Mouse (Mus musculus): ENCODE measurements at regions not wholly inside any gene's neighbourhood (a gene's known extent, or its start where the extent isn't known, plus 50 kb on each side); places are given as distances from the start of the nearest gene placed in this dataset.

DNA sequence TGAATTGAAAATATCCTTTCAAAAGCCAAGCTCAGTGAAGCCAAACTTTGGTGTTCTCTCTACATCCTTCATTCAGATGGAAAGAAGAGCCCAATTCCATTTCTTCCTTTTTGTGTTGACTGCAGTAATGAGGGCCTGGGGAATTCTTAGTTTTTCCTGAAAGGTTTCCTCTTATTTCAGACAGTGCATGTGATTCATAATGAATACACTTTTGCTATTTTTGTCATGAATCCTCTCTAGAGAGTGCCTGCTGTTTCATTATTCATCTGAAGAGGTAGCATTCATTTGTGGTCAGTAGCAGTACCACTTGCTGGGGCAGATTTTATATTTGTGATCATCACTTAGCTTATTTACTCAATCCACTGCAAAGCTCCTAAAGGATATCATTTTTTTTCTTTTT is 303.0 kb upstream of the Anxa10 start:
- in situ Hi-C loops (cut with MboI; ENCODE audit: low pct_unique_long_range_greater_than_20kb), result no loop called here
- ChIA-PET POLR2A (no interaction called here), CTCF (no interaction called here)
- no peaks in the 10 kb centered on the region for H3K27me3 ChIP-seq
- ATAC-seq, result no peak
- no peak for DNase-seq (ENCODE audit: low read depth, low spot score)
- TF ChIP-seq CTCF (IDR thresholded peaks at IDR 0.05), result no peak

DNA sequence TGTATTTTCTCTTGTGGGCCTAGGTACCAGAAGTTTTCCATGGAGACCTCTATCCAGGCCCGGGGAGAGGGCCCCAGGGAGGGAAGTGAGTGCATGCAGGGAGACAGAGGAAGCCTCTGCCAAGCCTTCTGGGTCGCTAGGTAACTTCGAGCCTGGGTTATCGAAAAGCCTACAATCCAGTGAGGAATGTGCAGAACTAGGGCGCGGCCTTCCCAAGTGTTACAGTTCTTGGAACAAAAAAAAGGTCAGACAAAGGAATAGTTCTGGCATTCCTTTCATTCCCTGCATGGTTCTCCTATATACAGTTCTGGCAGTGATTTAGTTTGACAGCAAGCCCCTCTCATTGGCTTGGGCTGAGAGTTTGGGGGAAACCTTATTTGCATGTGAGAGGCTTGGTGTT is 294.6 kb upstream of the Anxa10 start:
- H3K27me3 ChIP-seq, result no peaks in the 10 kb centered on the region
- POLR2A ChIA-PET, result no interaction called here
- DNase-seq (ENCODE audit: low read depth, low spot score), result no peak
- ATAC-seq, result peak; percentile 47
- in situ Hi-C loops (cut with MboI; ENCODE audit: low pct_unique_long_range_greater_than_20kb), result no loop called here
- TF ChIP-seq CTCF (IDR thresholded peaks at IDR 0.05), result no peak
- CTCF ChIA-PET, result no interaction called here
